Mouse (Mus musculus) cortical plate, adult 2 months (tissue): ENCODE measurements around the gene Cpt1a. TPM values are rescaled to one million over a fixed set of nuclear protein-coding genes. Genes with fewer than 3 reads are reported as not detected.
A peak's percentile ranks its signal among the peaks of the same experiment; 100 is the strongest.

Experiments used
- H3K27ac ChIP-seq: fragments of 200-500 bp; 2 replicates; pipeline ENCODE4 v1.5.1; 2012; ENCODE audit warnings: low read length, control low read depth, inconsistent platforms; ENCODE audit not compliant: insufficient read depth
- H3K4me1 ChIP-seq: fragments of 200-500 bp; 2 replicates; pipeline ENCODE4 v1.6.1; 2011; ENCODE audit warnings: low read length; ENCODE audit not compliant: control insufficient read depth, insufficient read depth
- H3K4me3 ChIP-seq: fragments of 200-500 bp; 2 replicates; pipeline ENCODE4 v1.5.1; 2011; ENCODE audit warnings: mild to moderate bottlenecking, low read length, control low read depth; ENCODE audit not compliant: insufficient read depth
- CTCF ChIP-seq: fragments of 200-500 bp; IDR thresholded peaks from 2 replicates; pipeline ENCODE4 v1.5.1; 2011; ENCODE audit warnings: mild to moderate bottlenecking, control low read depth, low read length; ENCODE audit not compliant: insufficient read depth; ENCODE audit errors: extremely low read depth
- POLR2A ChIP-seq: fragments of 200-500 bp; IDR thresholded peaks from 2 replicates; pipeline ENCODE4 v1.6.1; 2011; ENCODE audit warnings: mild to moderate bottlenecking, low read length, control low read depth; ENCODE audit not compliant: insufficient read depth; ENCODE audit errors: extremely low read depth
- polyA plus RNA-seq: library from polyadenylated mRNA; depleted of rRNA; stranded (reverse); fragments of >200 nt; gene quantifications from 2 replicates; pipeline ENCODE4 v1.2.3, GENCODE M21; 2012

The Cpt1a gene
- polyA plus RNA-seq, 1 experiment = 23.4 TPM

DNA sequence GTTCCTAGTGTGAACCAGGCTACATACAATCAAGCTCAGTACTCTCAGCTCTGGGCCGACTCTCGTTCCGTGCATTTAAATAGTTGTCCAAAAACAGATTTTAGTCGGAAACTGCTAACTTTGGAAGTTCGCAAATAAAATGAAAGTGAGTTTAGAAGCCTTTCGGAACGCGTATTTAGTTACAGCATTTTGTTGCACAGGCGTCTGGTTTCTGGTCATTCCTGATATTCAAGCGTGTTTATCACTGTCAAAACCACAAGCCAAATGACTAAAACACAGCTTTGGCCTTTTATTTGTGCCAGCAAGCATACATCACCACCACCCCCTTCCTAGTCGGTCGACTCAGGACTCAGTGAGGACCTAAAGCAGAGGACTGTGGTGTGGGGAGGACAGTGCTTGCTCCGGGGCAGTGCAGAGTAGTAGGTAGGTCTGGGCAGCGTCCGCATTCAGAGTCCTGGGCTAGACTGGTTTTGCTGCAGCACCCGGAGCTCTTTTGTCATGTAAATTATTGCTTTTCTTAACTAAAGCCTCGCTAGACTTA lies 2.2 kb downstream of the Cpt1a start:
- Histone ChIP-seq H3K27ac (peak overlapping the region; percentile 82), H3K4me3 (peak overlapping the region; percentile 58), H3K4me1 (no peaks in the 10 kb centered on the region; the same call in 1 of the 2 replicates)
- TF ChIP-seq CTCF = no peak
- no peak for TF ChIP-seq POLR2A

DNA sequence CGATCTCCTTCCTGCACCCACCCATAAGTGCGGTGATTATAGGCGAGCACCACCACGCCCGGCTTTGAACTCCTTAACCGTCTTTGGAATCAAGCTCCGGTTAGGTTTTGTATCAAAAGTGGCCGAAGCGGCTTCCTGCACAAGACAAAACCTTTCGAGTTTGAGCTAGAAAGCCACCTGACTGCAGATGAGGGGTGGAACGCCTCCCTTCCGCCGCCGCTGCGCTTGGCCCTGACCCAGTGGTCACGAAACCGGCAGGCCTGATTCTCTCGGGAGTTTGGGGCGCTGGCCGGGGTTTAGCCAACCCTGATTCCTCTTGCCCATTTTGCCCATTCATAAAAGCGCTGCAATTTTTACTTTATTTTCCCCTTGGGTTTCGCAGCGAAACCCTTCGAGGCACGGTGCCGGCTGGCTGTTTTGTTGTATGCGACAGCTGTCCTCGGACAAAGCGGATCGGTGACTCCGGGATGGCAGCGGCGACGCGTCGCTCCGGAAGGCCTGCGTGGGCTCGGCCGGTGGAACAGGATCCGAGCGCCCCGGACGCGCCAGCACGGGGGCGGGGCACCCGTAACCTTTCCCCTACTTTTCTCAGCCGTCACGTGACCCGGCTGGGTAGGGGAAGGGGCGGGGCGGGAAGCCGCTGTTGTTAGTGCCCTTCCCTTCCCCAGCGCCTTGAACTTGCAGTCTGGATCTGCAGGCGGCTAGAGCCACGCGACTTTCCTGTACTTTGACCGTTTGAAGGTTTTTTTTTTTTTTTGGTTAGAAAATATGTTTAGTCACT lies 3.0 kb downstream of the Cpt1a start:
- peak overlapping the region; percentile 86 for H3K27ac ChIP-seq
- no peak for TF ChIP-seq POLR2A
- TF ChIP-seq CTCF = no peak
- H3K4me3 ChIP-seq = peak overlapping the region; percentile 58
- no peaks in the 10 kb centered on the region; the same call in 1 of the 2 replicates for H3K4me1 ChIP-seq

DNA sequence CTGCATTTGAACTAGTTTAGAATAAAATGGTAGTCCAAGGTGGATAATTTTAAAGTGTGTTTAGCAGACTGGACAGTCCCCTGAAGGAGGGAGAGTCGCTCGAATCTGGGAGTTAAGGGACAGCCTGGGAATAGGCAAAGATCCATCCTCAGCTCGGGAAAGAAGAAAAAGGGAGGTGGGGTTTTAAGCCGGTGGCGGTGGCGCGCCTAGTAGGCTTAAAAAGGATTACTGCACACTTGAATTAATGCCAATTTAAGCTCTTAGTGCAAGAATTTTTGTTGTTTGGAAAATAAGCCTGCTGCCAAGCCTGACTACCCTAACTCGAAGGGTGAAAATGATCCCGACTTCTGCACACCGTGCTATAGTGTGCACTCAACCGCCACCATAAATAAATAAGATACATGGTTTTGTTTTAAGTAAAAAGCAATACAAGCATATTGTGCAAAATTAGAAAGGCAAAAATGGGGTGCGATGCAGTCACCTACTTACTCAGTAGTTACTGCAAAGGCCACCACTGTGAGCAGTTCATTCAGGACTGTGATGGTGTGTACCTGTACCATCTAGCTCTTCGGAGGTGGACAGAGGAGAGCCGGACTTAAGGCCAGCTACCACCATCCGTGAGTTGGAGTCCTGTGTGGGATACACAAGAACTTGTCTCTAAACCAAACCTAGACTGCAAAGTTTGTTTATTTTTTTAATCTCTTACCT lies 3.8 kb downstream of the Cpt1a start:
- TF ChIP-seq CTCF (no peak), POLR2A (no peak)
- peak overlapping the region; percentile 86 for H3K27ac ChIP-seq

DNA sequence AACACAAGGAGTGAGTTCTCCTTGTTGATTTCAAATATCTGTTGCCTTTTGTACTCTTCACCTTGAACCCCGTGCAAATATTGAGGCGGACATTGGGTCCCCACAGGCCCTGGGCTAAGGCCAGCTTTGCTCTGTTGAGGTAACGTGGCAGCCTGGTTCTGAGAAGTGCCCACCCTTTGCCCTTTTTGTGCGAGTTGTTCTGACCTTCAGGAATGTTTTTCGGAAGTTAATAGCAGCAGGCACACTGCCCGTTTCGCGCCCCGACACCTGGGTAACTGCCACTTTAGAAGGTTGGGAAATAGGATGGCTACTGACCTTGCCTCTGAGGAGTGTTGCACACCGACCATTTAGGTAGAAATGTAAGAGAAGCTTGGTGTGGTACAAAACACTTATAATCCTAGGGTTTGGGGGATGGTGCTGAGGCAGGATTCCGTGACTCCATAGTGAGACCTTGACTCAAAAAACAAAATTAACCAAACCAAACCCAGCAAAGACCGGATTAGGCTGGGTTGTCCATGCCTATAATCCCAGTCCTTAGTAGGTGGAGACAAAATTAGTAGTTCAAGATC lies 4.4 kb downstream of the Cpt1a start:
- Histone ChIP-seq H3K4me1 (no peaks in the 10 kb centered on the region; the same call in 1 of the 2 replicates), H3K4me3 (no peak overlapping the region), H3K27ac (peak overlapping the region; percentile 86)
- no peak for TF ChIP-seq POLR2A
- TF ChIP-seq CTCF = no peak

More for the DNA sequence above, 3.8 kb downstream of the Cpt1a start:
- H3K4me1 ChIP-seq = no peaks in the 10 kb centered on the region; the same call in 1 of the 2 replicates
- H3K4me3 ChIP-seq = peak overlapping the region; percentile 58

DNA sequence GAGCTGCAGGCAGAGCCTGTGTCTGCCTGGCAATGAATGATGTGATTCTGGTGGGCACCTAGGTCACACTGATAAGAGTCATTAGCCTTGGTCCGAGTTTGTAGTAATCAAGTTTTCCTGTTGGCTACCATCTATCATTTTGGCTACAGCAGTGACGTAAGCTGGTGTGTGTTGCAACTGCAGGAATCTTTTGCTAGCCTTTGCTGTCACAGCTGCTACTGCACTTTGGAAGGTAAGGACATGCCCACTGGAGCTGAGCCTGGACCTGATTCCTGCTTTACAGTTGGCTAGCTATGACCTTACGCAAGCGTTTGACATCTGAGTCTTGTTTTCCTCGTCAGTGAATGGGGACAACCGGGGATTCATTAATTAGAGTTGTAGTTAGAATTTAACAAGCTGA lies 11.1 kb downstream of the Cpt1a start:
- TF ChIP-seq POLR2A (no peak), CTCF (no peak)
- H3K4me1 ChIP-seq = no peaks in the 10 kb centered on the region
- H3K27ac ChIP-seq = no peak overlapping the region
- no peak overlapping the region for H3K4me3 ChIP-seq

DNA sequence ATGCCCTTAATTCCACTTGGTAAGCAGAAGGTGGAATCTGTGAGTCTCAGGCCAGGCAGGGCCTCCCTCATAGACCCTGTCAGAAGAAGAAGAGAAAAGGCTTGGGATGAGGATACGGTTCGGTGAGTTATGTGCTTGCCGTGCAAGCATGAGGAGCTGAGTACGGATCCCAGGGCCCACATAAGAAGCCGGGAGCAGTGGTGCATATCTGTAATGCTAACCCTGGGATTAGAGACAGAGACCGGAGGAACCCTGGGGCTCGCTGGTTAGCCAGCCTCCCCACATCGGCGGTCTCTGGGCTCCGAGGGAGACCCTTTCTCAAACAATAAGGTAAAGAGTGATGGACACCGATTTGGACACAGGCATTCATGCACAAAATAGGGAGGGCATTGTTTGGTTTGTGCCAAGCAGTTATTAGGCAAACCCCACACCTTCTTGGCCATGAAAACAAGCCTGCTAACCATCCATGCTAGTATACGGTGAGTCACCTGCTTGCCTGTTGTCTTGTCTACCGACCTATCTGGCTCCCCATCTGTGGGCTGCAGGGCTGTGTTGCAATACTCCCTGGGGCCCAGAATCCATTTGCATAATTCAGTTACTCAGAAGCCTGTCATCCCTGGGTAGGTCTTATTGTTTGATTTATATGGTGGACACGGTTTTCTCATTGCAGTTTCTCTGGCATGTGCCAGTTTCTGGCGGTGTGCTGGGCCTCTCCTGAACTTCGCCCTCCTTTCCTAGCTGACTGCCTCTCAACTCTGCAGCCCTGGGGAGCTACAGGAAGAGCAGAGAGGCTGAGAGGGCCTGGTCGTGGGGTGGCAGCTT lies 11.8 kb downstream of the Cpt1a start:
- no peak for TF ChIP-seq CTCF
- no peak for TF ChIP-seq POLR2A
- Histone ChIP-seq H3K4me3 (no peak overlapping the region), H3K27ac (no peak overlapping the region), H3K4me1 (no peaks in the 10 kb centered on the region)

DNA sequence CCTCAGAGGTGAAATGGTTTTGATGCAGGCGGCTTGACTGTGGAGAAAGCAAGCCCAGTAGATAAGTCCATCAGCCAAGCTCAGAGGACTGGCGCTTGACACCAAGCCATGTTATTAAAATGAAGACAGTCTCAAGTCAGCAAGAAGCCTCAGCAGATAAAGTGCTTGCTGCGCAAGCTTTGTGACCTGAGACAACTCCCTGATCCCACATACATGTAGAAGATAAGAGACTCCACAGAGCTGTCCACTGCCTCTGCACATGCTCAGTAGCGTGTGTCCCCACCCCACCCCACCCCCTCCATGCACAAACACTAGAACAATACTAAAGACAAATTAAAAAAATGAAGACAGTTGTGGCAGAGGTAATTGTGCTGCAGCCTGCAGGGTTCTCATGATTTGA lies 12.4 kb downstream of the Cpt1a start:
- Histone ChIP-seq H3K4me1 (no peaks in the 10 kb centered on the region), H3K4me3 (no peak overlapping the region), H3K27ac (no peak overlapping the region)
- TF ChIP-seq CTCF (no peak), POLR2A (no peak)

DNA sequence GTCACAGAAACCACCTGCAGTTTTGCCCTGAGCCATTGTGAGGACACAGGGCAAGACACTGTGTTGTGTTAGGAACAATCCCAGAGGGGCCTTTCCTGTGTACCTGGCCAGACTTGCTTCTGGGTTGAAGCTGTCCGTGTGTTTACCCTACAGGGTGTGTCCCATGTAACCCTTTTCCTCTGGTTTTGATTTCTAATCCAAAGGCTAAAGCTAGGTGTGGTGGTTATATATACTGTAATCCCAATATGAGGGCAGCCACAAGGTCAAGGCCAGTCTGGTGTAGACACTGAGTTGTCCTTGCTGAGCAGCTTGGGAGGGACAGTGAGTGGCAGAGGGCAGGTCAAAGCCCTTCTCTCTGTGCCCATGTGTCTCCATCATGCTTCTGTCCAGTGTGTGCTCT lies 13.8 kb downstream of the Cpt1a start:
- H3K27ac ChIP-seq = no peak overlapping the region
- TF ChIP-seq POLR2A = no peak
- TF ChIP-seq CTCF = no peak
- no peaks in the 10 kb centered on the region; the same call in 1 of the 2 replicates for H3K4me1 ChIP-seq
- H3K4me3 ChIP-seq = no peak overlapping the region
